Mouse (Mus musculus) limb, embryonic 11.5 days (tissue): Measurements from ENCODE around the gene Gprc5a. TPM values are rescaled to one million over a fixed set of nuclear protein-coding genes. Genes with fewer than 3 reads are reported as not detected.

ENCODE experiments used
- ATAC-seq: fragments of 200-750 bp; cut with Nextera tagmentation; 2 replicates; pipeline ENCODE4 v1.8.0; 2017; ENCODE audit warnings: low read depth; ENCODE audit not compliant: insufficient number of reproducible peaks, low FRiP score, low TSS enrichment
- DNase-seq: peaks from one replicate; pipeline ENCODE4 v3.0.0-alpha.2; 2015; ENCODE audit warnings: low spot score
- H3K27ac ChIP-seq: fragments of 300-500 bp; sonication (generic); replicated peaks from 2 replicates; pipeline ENCODE4 v1.5.1; 2014; ENCODE audit warnings: low read depth, mild to moderate bottlenecking, low read length
- H3K27me3 ChIP-seq: fragments of 300-500 bp; sonication (generic); 2 replicates; pipeline ENCODE4 v1.6.1; 2014; ENCODE audit warnings: mild to moderate bottlenecking, low read length, mixed read lengths; ENCODE audit not compliant: control insufficient read depth, insufficient read depth
- H3K36me3 ChIP-seq: fragments of 300-500 bp; sonication (generic); 2 replicates; pipeline ENCODE4 v1.6.1; 2014; ENCODE audit warnings: mild to moderate bottlenecking, low read length, moderate library complexity, mixed read lengths; ENCODE audit not compliant: control insufficient read depth, insufficient read depth
- H3K4me1 ChIP-seq: fragments of 300-500 bp; sonication (generic); 2 replicates; pipeline ENCODE4 v1.6.1; 2014; ENCODE audit warnings: low read length, mixed read lengths; ENCODE audit not compliant: control insufficient read depth, insufficient read depth
- H3K4me2 ChIP-seq: fragments of 300-500 bp; sonication (generic); 2 replicates; pipeline ENCODE4 v1.6.1; 2014; ENCODE audit warnings: low read depth, mild to moderate bottlenecking, moderate library complexity; ENCODE audit not compliant: severe bottlenecking
- H3K4me3 ChIP-seq: fragments of 300-500 bp; sonication (generic); 2 replicates; pipeline ENCODE4 v1.5.1; 2014; ENCODE audit warnings: low read depth, low read length
- H3K9ac ChIP-seq: fragments of 300-500 bp; sonication (generic); 2 replicates; pipeline ENCODE4 v1.6.1; 2014; ENCODE audit warnings: mild to moderate bottlenecking, low read length
- H3K9me3 ChIP-seq: fragments of 300-500 bp; sonication (generic); 2 replicates; pipeline ENCODE4 v1.6.1; 2016; ENCODE audit warnings: low read length; ENCODE audit not compliant: control insufficient read depth
- WGBS: fragments of 180-500 bp; shearing (Covaris S2); extraction: QIAGEN DNeasy Blood & Tissue Kit; methylation state at CpG from one replicate; pipeline ENCODE4 v1.1.7; 2014; 5-methylcytosine and 5-hydroxymethylcytosine counted together
- polyA plus RNA-seq: library from polyadenylated mRNA; unstranded; fragments of >200 nt; fragmentation: Nextera tagmentation; extraction: Ambion mirVana; gene quantifications from 2 replicates; pipeline ENCODE4 v1.2.1, GENCODE M21; 2014

Gprc5a gene
- 0.95 and 1.6 TPM in 2 replicates for polyA plus RNA-seq

- under 1% methylated on average over 44 of the region's 44 CpGs for WGBS
- DNase-seq (peak; percentile 71), ATAC-seq (peak; percentile 53)
- Histone ChIP-seq H3K27me3 (peaks cover 9% of the 10 kb centered on the region; the same call in 1 of the 2 replicates), H3K27ac (no peak within 1 kb of the TSS), H3K4me1 (0 out of 2 replicates have a peak, but pooled peaks cover 3% of the 10 kb centered on the region), H3K9me3 (no peaks in the 10 kb centered on the region), H3K9ac (peak within 1 kb of the TSS; percentile 52), H3K4me2 (peak within 1 kb of the TSS; percentile 76), H3K4me3 (peak within 1 kb of the TSS; percentile 40), H3K36me3 (no peaks in the 10 kb centered on the region)
Observed at GRCm38 (mm10) chr6:135065236-135065957, at the start of gene Gprc5a. Gene Gprc5a, plus strand, starts transcription at chr6:135065651.

GRCm38 (mm10) chr6:135017211-135017610, 48.2 kb upstream of the Gprc5a start:
- Histone ChIP-seq H3K4me1 (peaks cover 2% of the 10 kb centered on the region; the same call in 1 of the 2 replicates), H3K9me3 (no peaks in the 10 kb centered on the region), H3K36me3 (peaks cover 44% of the 10 kb centered on the region), H3K27ac (no peak overlapping the region), H3K4me2 (no peak overlapping the region), H3K4me3 (no peak overlapping the region), H3K27me3 (no peaks in the 10 kb centered on the region), H3K9ac (no peak overlapping the region)
- no peak for ATAC-seq
- no peak for DNase-seq
- 93% methylated on average over 11 of the region's 11 CpGs for WGBS

- Histone ChIP-seq H3K4me1 (no peaks in the 10 kb centered on the region), H3K4me2 (no peak overlapping the region), H3K36me3 (peaks cover 41% of the 10 kb centered on the region), H3K9me3 (no peaks in the 10 kb centered on the region), H3K9ac (no peak overlapping the region), H3K4me3 (no peak overlapping the region), H3K27ac (no peak overlapping the region), H3K27me3 (no peaks in the 10 kb centered on the region)
- WGBS = 93% methylated on average over 10 of the region's 10 CpGs
- no peak for ATAC-seq
- DNase-seq = no peak
Observed at GRCm38 (mm10) chr6:135019564-135019963, 45.9 kb upstream of the Gprc5a start.

GRCm38 (mm10) chr6:135021633-135022032, 43.8 kb upstream of the Gprc5a start:
- no peaks in the 10 kb centered on the region for H3K9me3 ChIP-seq
- H3K4me1 ChIP-seq = no peaks in the 10 kb centered on the region
- DNase-seq (no peak), ATAC-seq (no peak)
- no peaks in the 10 kb centered on the region for H3K27me3 ChIP-seq
- no peak overlapping the region for H3K9ac ChIP-seq
- no peak overlapping the region for H3K4me3 ChIP-seq
- no peak overlapping the region for H3K27ac ChIP-seq
- 90% methylated on average over 3 of the region's 3 CpGs for WGBS
- H3K4me2 ChIP-seq = no peak overlapping the region
- peaks cover 28% of the 10 kb centered on the region for H3K36me3 ChIP-seq

GRCm38 (mm10) chr6:135023379-135023778, 42.1 kb upstream of the Gprc5a start:
- H3K4me1 ChIP-seq = no peaks in the 10 kb centered on the region
- H3K27ac ChIP-seq = no peak overlapping the region
- H3K36me3 ChIP-seq = peaks cover 15% of the 10 kb centered on the region
- H3K27me3 ChIP-seq = no peaks in the 10 kb centered on the region
- no peak overlapping the region for H3K4me2 ChIP-seq
- no peak overlapping the region for H3K9ac ChIP-seq
- no peak overlapping the region for H3K4me3 ChIP-seq
- 93% methylated on average over 14 of the region's 14 CpGs for whole genome bisulfite sequencing
- DNase-seq (no peak), ATAC-seq (no peak)
- H3K9me3 ChIP-seq = no peaks in the 10 kb centered on the region

- Histone ChIP-seq H3K27ac (no peak overlapping the region), H3K4me3 (no peak overlapping the region), H3K27me3 (no peaks in the 10 kb centered on the region), H3K9me3 (no peaks in the 10 kb centered on the region), H3K36me3 (peaks cover 10% of the 10 kb centered on the region), H3K4me1 (no peaks in the 10 kb centered on the region; the same call in 1 of the 2 replicates), H3K4me2 (no peak overlapping the region), H3K9ac (no peak overlapping the region)
- ATAC-seq = no peak
- DNase-seq = no peak
- 81% methylated on average over 1 of the region's 1 CpGs for WGBS
Observed at GRCm38 (mm10) chr6:135024781-135025420, 40.5 kb upstream of the Gprc5a start.

- ATAC-seq (no peak), DNase-seq (peak; percentile 23)
- Histone ChIP-seq H3K9me3 (no peaks in the 10 kb centered on the region), H3K9ac (no peak overlapping the region), H3K4me3 (no peak overlapping the region), H3K27me3 (no peaks in the 10 kb centered on the region), H3K27ac (no peak overlapping the region), H3K4me1 (no peaks in the 10 kb centered on the region; the same call in 1 of the 2 replicates), H3K4me2 (no peak overlapping the region), H3K36me3 (peaks cover 7% of the 10 kb centered on the region)
- WGBS = 4% methylated on average over 3 of the region's 3 CpGs
Observed at GRCm38 (mm10) chr6:135026232-135026631, 39.2 kb upstream of the Gprc5a start.

GRCm38 (mm10) chr6:135026755-135027154, 38.7 kb upstream of the Gprc5a start:
- Histone ChIP-seq H3K36me3 (peaks cover 2% of the 10 kb centered on the region; the same call in 1 of the 2 replicates), H3K9ac (no peak overlapping the region), H3K4me1 (no peaks in the 10 kb centered on the region; the same call in 1 of the 2 replicates), H3K4me3 (no peak overlapping the region), H3K27me3 (no peaks in the 10 kb centered on the region), H3K4me2 (no peak overlapping the region), H3K9me3 (no peaks in the 10 kb centered on the region), H3K27ac (no peak overlapping the region)
- 83% methylated on average over 2 of the region's 2 CpGs for WGBS
- DNase-seq (no peak), ATAC-seq (no peak)
